Mouse (Mus musculus) frontal cortex, adult (tissue): ENCODE data around the gene Wdr43.

Experiments used
- ATAC-seq: cut with Nextera tagmentation; 2 replicates; pipeline ENCODE4 v1.9.2; 2017; ENCODE audit warnings: mild to moderate bottlenecking, moderate library complexity, mixed read lengths; ENCODE audit not compliant: low TSS enrichment

Wdr43 gene

DNA sequence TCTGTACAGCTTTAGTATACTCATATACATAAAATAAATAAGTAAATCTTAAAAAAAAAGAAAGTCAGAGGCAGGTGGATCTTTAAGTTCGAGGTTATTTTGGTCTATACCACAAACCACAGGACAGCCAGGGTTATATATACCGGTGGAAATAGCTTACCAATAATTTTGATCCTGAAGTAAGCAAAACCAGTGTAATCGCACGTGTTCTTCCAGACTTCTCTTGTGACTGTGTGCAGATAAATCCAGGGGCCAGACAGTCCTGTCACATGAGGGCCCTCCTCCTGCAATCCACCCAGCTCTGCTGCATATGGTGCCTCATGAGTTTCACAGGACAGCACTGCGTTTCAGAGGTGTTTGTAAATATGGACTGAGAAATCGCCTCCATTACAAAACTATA lies 47.8 kb downstream of the Wdr43 start:
- ATAC-seq, result no peak

DNA sequence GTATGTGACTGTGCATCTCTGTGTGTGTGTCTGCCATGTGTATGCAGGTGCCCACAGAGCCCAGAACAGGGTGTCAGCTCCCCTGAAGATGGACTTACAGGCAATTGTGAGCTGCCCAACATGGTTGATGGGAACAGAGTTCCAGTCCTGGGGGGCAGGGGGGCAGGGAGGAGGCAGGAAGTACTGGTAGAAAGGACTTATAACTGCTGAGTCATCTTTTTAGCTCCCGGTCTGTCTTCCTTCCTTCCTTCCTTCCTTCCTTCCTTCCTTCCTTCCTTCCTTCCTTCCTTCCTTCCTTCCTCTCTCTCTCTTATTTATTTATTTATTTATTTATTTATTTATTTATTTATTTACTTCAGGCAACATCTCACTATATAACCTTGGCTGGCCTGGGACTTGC lies 48.5 kb downstream of the Wdr43 start:
- no peak for ATAC-seq

DNA sequence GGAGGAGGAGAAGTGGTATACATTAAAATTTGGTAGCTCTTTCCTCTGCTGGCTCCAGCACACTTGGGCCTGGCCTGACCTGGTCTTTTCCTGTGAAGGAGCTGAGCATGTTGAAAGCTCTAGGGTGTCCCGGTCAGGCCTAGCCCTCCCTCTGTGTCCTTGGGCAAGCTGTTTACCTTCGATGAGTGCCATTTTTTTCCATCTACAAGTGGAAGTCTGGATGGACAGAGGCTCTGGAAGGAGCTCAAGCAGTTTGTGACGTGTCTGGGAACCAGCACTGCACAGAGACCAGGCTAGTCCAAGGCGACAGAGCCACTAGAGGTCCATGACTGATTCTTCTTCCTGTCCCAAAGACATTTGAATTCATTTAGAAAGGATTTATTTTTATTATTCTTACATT lies 49.5 kb downstream of the Wdr43 start:
- ATAC-seq, result no peak

DNA sequence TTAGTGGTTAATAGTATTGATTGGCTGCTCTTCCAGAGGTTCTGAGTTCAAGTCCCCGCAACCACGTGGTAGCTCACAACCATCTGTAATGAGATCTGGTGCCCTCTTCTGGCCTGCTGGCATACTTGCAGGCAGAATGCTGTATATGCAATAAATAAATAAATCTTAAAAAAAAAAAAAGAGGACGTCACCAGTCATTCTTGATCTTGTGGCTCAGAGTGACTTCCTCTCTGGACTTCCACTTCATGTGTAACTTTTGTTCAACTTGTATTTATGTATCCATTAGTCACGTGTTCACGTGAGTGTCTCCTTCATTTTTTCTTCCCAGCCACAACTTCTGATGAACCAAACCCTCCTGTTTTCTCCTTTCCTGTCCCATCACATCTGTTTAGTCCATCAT lies 53.8 kb downstream of the Wdr43 start:
- ATAC-seq, result no peak

DNA sequence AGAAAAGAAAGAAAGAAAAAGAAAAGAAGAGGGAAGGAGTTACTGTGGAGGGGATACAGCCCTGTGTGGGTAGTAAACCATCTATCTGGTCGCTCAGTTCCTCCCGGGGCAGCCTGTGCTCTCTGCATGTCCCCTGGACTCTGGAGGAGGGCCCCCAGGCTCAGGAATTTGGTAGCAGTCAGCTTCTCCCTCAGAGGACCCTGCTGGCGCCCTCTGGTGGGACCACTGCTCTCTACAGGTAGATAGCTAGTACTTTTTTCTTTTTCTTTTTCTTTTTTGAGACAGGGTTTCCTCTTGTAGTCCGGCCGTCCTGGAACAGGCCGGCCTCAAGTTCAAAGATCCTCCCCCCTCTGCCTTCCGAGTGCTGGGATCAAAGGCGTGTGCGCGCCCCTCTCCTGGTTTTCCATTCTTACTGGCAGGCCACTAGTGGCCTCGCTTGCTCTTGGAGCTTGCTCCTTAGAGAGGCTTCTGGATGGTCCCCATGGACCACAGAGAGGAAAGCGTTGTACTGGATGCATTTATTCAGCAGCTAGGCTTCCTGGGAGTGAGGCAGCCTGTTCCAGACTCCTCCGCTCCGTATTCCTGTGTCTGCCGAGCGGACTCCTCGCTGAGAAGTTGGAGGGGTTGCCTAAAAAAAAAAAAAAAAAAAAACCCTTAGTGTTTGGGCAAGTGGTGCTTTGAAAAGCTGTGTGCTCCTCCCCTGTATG lies 56.3 kb downstream of the Wdr43 start:
- ATAC-seq, result peak; percentile 53; the same call in 1 of the 2 replicates

DNA sequence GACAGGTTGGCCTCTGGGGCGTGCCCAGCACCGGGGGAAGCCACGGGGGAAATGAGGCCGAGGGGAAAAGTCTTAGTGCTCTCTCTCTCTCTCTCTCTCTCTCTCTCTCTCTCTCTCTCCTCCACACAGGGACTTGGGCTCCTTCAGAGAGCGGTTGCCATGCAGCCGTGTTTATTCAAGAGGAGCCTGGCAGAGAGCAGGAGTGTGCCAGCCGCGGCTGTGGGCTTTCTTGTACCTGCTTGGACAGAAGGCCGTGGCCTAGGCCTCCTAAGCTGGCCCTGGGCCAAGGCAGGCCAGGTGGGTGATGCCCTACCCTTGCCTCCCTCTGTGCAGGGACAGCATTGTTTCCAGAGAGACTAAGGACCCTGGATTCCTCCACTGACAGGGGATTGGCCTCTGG lies 57.4 kb downstream of the Wdr43 start, which contains the start of gene Togaram2:
Gene Togaram2, plus strand, starts transcription at position 170 of the 400 bp plus-strand sequence.
- no peak for ATAC-seq

DNA sequence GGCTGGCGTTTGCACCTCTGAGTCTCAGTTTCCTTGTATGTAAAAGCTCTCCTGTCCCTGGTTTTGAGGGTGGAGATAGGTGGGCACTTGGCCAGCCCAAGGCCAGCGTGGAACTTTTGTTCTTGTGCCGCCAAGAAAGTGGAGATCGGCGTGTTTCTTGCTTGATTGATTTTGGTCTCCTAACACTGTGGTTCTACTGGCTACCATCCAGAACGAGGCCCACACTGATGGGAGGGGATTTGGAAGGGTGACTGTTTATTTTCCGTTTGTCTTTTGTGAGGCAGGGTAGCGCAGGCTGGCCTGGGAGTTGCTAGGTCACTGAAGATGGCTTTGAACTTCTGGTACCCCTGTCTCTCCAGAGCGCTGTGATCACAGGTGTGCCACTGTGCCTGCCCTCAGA lies 58.2 kb downstream of the Wdr43 start:
- no peak for ATAC-seq

DNA sequence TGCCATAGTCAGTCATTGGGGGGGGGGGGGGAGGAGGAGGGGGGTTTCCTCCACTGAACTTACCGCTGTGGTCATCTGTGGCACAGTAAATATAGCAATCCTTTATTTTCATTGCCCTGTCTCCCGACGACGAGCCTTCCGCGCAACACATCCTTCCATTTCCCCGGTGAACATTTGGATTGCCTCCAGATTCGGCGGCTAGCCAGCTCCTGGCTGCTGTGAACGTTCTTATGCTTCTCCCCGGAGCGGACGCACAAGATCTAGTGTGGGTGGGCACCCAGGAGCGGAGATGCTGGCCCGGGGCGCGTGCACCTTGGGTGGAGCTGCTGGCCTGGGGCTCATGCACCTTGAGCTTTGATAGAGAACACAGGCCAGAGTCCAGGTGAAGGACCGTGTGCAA lies 59.2 kb downstream of the Wdr43 start:
- peak; percentile 63 for ATAC-seq

DNA sequence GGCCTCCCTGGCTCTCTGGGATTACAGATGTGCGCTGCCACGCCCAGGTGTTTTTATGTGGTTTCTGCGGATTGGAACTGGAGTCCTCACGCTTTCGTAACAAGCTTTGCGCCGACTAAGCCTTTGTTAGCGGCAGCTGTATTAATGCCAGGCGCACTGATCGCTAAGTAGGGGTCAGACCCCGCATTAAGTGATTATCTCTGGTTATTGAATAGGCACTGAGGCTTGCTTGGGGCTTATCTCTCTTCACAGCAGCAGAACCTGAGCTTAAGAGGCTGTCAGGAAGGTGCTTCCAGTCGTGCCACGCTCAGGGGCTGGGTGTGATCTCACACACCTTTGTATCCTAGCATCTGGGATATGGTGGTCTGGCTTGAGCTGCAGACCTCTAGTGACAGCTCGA lies 66.0 kb downstream of the Wdr43 start:
- no peak for ATAC-seq

DNA sequence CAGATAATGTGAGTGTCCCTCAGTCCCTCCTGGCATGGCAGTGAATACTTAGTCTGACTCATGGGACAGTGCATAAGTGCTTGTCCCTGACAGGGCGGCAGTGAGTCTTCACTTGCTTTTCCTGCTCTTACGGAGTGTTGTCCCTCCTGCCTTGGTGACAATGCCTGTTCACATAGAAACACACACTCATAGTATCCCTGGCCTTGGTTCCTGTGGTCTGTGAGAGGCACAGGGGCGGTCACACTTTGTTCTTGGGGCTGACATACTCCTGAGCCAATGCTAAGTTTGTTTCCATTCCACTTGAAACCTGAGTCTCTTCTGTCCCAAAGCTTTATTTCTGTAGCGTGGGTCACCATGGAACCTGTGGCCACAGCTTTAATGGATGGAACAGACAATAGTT lies 66.7 kb downstream of the Wdr43 start:
- ATAC-seq, result no peak

DNA sequence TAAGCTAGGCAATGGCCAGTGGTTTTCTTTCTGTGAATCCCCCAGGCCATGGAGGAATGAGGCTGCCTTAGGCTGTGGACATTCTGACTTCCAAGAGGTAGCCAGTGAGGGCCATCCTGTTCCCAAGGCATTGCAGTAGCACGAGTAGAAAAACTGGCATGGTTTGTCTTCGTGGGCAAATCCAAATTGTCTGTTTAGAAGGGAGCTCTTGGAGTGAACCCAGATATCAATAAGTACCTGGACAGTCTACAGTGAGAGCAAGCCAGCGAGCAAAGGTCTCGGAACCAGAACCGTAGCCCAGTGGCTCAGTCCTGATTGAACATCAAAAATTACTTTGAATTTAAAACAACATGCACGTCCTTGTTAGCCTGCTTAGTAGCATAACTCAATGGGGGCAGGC lies 67.6 kb downstream of the Wdr43 start:
- ATAC-seq, result no peak

DNA sequence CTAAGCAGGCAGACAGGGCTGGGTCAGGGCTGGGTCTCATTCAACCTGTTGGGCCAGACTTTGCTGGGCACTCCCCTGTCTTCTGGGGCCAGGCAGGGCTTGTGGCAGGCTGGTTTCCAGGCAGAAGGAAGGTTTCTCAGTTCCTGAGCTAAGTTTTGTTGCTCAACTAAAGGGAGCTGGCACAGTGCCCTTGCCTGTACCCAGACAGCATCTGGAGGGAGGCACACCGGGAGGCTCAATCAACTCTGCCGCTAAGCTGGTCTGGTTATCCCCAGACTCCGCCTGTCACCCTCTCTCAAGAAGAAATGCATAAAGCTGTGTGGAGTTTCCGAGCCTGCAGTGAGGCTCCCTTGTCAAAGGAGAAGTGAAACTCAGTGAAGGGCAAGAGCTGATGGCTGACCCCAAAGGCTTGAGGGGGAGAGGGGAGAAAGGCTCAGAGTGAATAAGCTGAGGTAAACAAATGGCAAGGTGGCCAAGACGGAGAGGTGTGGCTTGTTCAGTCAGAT lies 68.5 kb downstream of the Wdr43 start:
- ATAC-seq, result peak; percentile 57

DNA sequence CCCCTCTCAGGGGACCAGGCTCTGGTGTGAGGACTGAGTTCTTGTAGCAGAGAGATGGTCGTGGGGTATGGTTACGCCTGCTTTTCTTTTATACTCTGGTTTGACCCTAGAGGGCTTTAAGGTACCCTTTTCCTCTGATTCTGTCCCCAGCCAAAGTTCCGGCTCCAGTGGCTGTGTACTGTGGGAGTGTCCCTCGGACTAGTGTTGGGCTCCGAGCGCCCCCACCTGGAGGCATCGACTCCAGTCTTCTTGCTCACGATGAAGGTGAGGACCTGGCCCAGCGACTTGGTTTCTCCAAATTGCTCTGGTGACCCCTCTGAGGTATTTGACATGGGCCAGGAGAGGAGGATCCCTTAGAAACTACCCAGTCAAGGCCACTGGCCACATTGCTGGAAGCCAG lies 71.7 kb downstream of the Wdr43 start:
- ATAC-seq, result no peak

DNA sequence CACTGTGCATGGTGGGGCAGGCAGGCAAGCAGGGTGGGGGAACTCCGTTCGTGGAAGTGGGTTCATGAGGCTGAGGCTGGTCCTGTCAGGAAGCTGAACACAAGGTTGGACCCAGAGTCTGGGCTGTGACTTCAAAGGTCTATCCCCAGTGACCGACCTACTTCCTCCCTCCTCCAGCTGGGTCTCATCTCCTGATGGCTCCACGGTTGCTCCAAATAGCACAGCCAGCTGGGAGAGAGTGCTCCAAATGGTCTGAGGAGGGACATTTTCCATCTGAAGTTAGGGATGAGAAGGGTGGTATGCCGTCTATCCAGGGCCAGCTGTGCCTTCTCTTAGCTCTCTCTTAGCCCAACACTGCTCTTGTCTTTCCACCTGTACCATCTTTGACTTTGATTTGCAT lies 74.2 kb downstream of the Wdr43 start:
- no peak for ATAC-seq

DNA sequence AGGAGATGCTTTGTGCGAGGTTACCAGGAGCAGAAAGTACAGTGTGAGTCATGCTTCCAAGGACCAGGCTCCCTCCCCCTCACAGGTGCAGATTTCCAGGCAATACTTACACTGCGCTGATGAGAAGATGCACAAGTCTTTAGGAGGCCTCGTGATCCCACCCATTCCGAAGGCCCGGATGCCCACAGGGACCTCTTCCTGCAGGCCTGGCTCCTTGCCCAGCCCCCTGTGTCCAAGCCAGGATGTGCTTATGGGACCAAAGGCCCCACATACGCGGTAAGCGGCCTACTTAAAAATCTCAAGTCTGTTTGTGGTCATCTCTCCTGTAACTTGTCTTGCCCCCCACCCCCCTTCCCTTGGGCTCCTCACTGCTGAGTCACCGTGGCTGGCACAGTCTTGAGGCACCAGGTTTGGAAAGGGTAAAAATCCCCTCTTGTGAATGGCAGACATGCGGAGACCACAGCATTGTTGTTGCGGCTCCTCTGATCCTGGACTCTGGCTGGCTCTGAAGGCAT lies 75.7 kb downstream of the Wdr43 start:
- ATAC-seq, result peak; percentile 31; the same call in 1 of the 2 replicates

DNA sequence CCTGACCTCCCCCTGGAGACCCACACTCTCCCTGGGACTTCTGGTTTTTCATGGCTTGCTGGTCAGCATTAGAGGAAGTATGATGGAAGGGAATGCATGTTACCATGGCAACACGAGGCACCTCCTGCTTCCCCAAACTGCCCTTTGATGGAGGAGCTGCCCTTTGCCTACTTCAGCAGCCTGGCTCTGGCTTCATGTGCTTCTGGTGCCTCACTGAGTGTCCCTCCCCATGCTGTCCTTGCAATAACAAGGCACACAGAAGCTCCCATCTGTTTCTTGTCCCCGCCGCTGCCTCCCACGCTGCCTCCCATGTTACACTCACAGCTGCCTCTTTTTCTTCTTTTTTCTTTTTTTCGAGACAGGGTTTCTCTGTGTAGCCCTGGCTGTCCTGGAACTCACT lies 77.6 kb downstream of the Wdr43 start:
- peak; percentile 69 for ATAC-seq

DNA sequence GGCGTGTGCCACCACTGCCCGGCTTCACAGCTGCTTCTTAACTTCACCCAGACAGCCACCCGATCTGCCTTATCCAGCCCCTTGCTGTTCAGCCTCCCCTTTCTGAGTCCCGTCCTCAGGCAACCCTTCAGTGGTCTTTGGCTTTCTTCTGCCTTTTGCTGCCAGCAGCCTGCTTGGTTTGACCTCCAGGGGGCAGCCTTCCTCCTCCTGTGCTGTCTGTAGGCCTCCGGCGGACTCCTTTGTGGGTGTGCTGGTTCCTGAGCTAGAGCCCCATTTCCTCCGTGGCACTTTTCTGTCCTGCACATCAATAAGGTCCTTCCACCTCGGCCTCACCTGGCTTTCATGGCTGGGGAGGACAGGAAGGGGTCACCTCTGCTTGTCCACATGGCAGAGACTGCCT lies 78.1 kb downstream of the Wdr43 start:
- no peak for ATAC-seq

DNA sequence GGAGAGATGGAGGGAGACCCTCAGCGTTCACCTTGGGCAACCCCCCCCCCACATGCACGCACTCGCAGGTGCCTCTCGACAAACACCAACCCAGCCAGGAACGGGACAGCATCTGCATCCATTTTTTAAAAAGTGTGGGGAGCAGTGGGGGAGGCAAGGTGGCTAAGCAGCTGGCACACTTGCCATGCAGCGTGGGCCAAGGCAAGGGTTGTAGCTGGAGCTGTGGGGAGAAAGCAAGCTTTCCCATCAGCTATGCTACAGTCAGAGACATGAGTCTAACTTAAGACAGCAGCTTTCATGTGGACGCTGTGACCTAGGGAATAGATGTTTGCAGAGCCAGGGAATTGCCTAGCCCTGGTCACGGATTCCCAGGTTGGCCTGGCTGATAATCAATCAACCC lies 79.5 kb downstream of the Wdr43 start:
- peak; percentile 69 for ATAC-seq

DNA sequence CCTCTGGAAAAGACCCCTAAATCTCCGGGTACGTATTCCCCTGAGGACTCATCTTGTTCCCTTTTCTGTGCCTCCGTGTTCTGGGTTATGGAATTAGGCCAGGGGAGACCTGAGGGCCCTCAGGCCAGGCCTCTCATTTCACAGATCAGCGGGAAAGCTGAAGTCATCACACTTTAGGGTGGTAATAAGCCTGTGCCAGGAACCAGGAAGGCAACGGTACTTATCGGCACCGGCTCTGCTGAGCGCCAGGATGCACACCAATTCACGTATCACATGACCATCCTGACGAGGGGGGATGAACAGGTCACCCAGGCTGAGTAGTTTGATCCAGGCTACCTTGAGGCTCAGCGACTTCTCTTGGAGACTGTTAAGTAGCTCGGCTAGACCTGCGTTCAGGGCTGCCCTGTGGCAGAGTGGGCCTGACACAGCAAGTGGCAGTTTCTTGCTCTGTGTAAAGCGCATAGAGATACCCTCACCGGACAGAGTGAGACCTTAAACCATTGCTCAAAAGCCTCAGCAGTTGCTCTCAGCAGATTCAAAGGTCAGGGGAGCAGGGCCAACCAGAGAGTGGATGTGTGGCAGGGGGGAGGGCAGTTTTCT lies 80.1 kb downstream of the Wdr43 start:
- no peak for ATAC-seq

DNA sequence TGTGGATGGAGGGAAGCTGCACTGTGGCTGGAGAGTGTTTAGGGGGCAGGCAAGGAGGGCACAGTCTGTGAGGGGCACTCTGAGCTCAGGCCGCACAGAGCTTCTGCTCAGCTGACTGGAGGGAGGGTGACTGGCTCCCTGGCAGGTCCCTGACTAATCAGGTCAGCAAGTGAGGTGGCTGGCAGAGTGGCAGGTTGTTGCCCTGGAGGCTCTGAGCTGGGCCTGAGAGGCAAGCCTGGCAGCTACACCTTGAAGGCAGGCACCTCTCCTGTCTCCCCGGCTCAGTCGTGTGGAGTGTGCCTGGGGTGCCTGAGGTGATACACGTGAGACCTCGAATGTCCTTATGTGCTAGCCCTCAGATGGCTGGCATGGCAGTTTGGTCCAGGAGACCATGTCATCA lies 80.7 kb downstream of the Wdr43 start:
- no peak for ATAC-seq

DNA sequence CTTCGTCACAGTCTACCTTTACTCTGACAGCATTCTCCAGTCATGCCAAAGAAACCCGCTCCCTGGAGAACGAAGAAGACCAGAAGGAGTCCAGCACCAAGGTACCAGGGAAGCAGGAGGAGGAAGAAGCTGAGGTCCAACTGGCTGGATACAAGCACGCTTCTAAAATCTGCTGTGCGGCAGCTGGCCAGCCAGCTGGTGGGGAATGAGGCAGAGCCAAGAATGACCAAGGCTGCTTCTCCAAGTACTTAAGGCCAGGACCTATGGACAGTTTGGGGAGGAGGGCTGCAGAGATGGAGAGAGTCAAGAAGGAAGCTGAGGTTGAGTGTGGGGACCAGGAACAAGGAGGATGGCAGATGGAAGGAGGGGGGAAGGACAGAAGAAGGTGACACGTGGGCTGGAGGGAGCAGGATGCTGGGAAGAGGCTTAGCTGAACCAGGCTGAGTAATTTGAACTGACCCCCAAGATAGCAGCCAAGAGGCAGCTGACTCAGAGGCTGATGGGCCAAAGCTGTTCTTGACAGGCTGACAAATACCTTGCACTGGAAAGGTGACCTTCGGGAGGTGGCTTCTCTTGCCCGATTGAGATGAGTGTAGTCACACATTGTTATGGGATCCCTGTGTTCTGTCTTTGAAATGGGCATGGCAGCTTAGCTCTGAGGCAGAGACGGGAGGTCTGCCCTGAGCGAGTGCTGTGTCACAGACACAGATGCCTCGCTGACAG lies 82.4 kb downstream of the Wdr43 start:
- no peak for ATAC-seq

DNA sequence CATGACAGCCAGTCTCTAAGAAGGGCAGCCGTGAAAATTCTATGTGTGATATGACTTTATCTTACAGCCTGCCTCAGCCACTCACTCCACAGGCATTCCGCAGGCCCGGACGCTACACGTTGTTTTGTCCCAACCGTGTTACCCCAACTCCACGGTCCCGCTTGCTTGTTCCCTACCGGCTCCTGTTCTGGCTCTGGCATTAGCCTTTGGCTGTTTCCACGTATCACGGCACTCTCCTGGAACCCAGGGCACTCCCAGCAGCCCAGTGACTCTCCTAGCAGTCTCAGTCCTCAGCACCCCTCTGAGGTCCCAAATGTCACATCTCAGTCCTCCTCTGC lies 82.9 kb downstream of the Wdr43 start:
- ATAC-seq, result no peak

DNA sequence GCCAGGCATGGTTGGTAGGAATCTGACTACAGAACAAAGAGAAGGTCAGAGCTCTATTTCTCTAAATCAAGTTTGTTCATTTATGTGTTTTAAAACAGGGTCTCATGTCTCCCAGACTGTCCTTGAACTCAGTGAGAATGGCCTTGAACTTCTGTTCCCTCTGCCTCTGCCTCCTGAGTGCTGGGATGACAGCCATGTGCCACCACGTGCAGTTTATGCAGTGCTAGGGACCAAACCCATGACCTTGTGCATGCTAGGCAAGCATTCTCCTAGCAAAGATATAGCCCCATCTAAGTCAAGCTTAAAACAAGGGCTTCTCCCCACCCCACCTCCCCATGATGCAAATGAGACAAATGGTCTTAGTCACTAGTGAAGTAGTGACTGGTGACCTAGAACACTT lies 89.4 kb downstream of the Wdr43 start:
- no peak for ATAC-seq
